Mouse (Mus musculus) MEL (cell line): ENCODE measurements around the gene H2-K1. TPM values are rescaled to one million over a fixed set of nuclear protein-coding genes. Genes with fewer than 3 reads are reported as not detected.

Source experiments
- DNase-seq: peaks from one replicate; pipeline ENCODE4 v3.0.0; 2011; ENCODE audit warnings: low read depth, low spot score
- H3K27ac ChIP-seq: 2 replicates; pipeline ENCODE4 v1.5.1; 2012; ENCODE audit warnings: low read depth, mild to moderate bottlenecking, control low read depth, low read length, moderate library complexity; ENCODE audit not compliant: control insufficient read depth
- H3K27me3 ChIP-seq, 2 experiments: fragments of 150-350 bp in 1 of 2; sonication (generic) in 1 of 2; 2 replicates each; pipeline ENCODE4 v1.6.1; 2012; ENCODE audit warnings: low read length in 2 of 2, mild to moderate bottlenecking in 2 of 2, improper control_type of control experiment in 1 of 2, moderate library complexity in 1 of 2; ENCODE audit not compliant: insufficient read depth in 2 of 2, control insufficient read depth in 1 of 2
- H3K36me3 ChIP-seq, 2 experiments: 2 replicates each; pipeline ENCODE4 v1.6.1; 2012 to 2014; ENCODE audit warnings: low read length in 2 of 2, improper control_type of control experiment in 1 of 2, inconsistent platforms in 1 of 2, mild to moderate bottlenecking in 1 of 2; ENCODE audit not compliant: insufficient read depth in 2 of 2, control insufficient read depth in 1 of 2
- H3K4me1 ChIP-seq, 2 experiments: fragments of 150-350 bp in 1 of 2; sonication (generic) in 1 of 2; 2 replicates each; pipeline ENCODE4 v1.6.1; 2012; ENCODE audit warnings: low read length in 2 of 2, improper control_type of control experiment in 1 of 2, mild to moderate bottlenecking in 1 of 2; ENCODE audit not compliant: insufficient read depth in 2 of 2, control insufficient read depth in 1 of 2
- H3K4me3 ChIP-seq, 2 experiments: fragments of 150-350 bp in 1 of 2; sonication (generic) in 1 of 2; 2 replicates each; pipeline ENCODE4 v1.5.1; 2012; ENCODE audit warnings: low read depth in 2 of 2, low read length in 2 of 2, mild to moderate bottlenecking in 2 of 2, moderate library complexity in 2 of 2, control low read depth in 1 of 2, improper control_type of control experiment in 1 of 2; ENCODE audit not compliant: control insufficient read depth in 1 of 2, insufficient read depth in 1 of 2
- H3K79me2 ChIP-seq: 2 replicates; pipeline ENCODE4 v1.6.1; 2012; ENCODE audit warnings: mild to moderate bottlenecking, low read length, moderate library complexity; ENCODE audit not compliant: control insufficient read depth, poor library complexity, insufficient read depth
- H3K9ac ChIP-seq: 2 replicates; pipeline ENCODE4 v1.6.1; 2012; ENCODE audit warnings: low read depth, mild to moderate bottlenecking, control low read depth, low read length, moderate library complexity; ENCODE audit not compliant: control insufficient read depth, poor library complexity, severe bottlenecking
- H3K9me3 ChIP-seq: fragments of 150-350 bp; sonication (generic); replicated peaks from 2 replicates; pipeline ENCODE4 v1.6.1; 2012; ENCODE audit warnings: mild to moderate bottlenecking, low read length, improper control_type of control experiment, moderate library complexity; ENCODE audit not compliant: insufficient read depth
- BHLHE40 ChIP-seq: IDR thresholded peaks from 2 replicates; pipeline ENCODE4 v1.6.1; 2012; ENCODE audit warnings: low read depth, mild to moderate bottlenecking, inconsistent platforms, low read length, improper control_type of control experiment, borderline replicate concordance
- CHD1 ChIP-seq: IDR thresholded peaks from 2 replicates; pipeline ENCODE4 v1.6.1; 2012; ENCODE audit warnings: low read depth, mild to moderate bottlenecking, inconsistent platforms, low read length, improper control_type of control experiment
- CHD2 ChIP-seq: IDR thresholded peaks from 2 replicates; pipeline ENCODE4 v1.6.1; 2011; ENCODE audit warnings: low read length, improper control_type of control experiment
- CTCF ChIP-seq, 3 experiments: IDR thresholded peaks in 2 of 3; conservative IDR thresholded peaks in 1 of 3; 2 replicates each; pipeline ENCODE4 v1.5.1; 2011 to 2012; ENCODE audit warnings: low read length in 3 of 3, low read depth in 2 of 3, mild to moderate bottlenecking in 2 of 3, improper control_type of control experiment in 1 of 3, inconsistent platforms in 1 of 3, mixed read lengths in 1 of 3, moderate library complexity in 1 of 3; ENCODE audit not compliant: control insufficient read depth in 1 of 3, insufficient read depth in 1 of 3, poor library complexity in 1 of 3, severe bottlenecking in 1 of 3
- E2F4 ChIP-seq: IDR thresholded peaks from 2 replicates; pipeline ENCODE4 v1.6.1; 2011; ENCODE audit warnings: low read depth, low read length, improper control_type of control experiment, borderline replicate concordance
- ELF1 ChIP-seq: IDR thresholded peaks from 2 replicates; pipeline ENCODE4 v1.6.1; 2014; ENCODE audit warnings: low read depth, mild to moderate bottlenecking, inconsistent platforms, low read length, improper control_type of control experiment, moderate library complexity
- EP300 ChIP-seq, 2 experiments: IDR thresholded peaks; 2 replicates each; pipeline ENCODE4 v1.6.1; 2011; ENCODE audit warnings: improper control_type of control experiment in 2 of 2, low read length in 2 of 2, low read depth in 1 of 2, mild to moderate bottlenecking in 1 of 2
- HCFC1 ChIP-seq: IDR thresholded peaks from 2 replicates; pipeline ENCODE4 v1.6.1; 2012; ENCODE audit warnings: low read depth, mild to moderate bottlenecking, inconsistent platforms, low read length, improper control_type of control experiment, moderate library complexity
- JUND ChIP-seq: IDR thresholded peaks from 2 replicates; pipeline ENCODE4 v1.6.1; 2011; ENCODE audit warnings: low read depth, mild to moderate bottlenecking, improper control_type of control experiment, low read length
- MAX ChIP-seq: IDR thresholded peaks from 2 replicates; pipeline ENCODE4 v1.6.1; 2011; ENCODE audit warnings: low read length, improper control_type of control experiment
- MAZ ChIP-seq: IDR thresholded peaks from 2 replicates; pipeline ENCODE4 v1.6.1; 2012; ENCODE audit warnings: low read depth, mild to moderate bottlenecking, inconsistent platforms, low read length, improper control_type of control experiment
- MXI1 ChIP-seq: IDR thresholded peaks from 2 replicates; pipeline ENCODE4 v1.6.1; 2011; ENCODE audit warnings: mild to moderate bottlenecking, low read depth, low read length, improper control_type of control experiment
- MYB ChIP-seq: IDR thresholded peaks from 2 replicates; pipeline ENCODE4 v1.6.1; 2011; ENCODE audit warnings: mild to moderate bottlenecking, low read depth, low read length, improper control_type of control experiment
- MYC ChIP-seq: IDR thresholded peaks from 2 replicates; pipeline ENCODE4 v1.6.1; 2011; ENCODE audit warnings: low read depth, mild to moderate bottlenecking, low read length, improper control_type of control experiment, moderate library complexity
- NELFE ChIP-seq: IDR thresholded peaks from 2 replicates; pipeline ENCODE4 v1.6.1; 2011; ENCODE audit warnings: low read depth, low read length, improper control_type of control experiment
- NRF1 ChIP-seq: IDR thresholded peaks from 2 replicates; pipeline ENCODE4 v1.6.1; 2014; ENCODE audit warnings: low read depth, mild to moderate bottlenecking, inconsistent platforms, low read length, improper control_type of control experiment, moderate library complexity; ENCODE audit not compliant: poor library complexity, insufficient read depth, severe bottlenecking
- POLR2AphosphoS2 ChIP-seq: IDR thresholded peaks from 2 replicates; pipeline ENCODE4 v1.6.1; 2011; ENCODE audit warnings: low read length, improper control_type of control experiment
- POLR2AphosphoS5 ChIP-seq: IDR thresholded peaks from 2 replicates; pipeline ENCODE4 v1.6.1; 2012; ENCODE audit warnings: low read depth, borderline replicate concordance, mild to moderate bottlenecking, inconsistent platforms, low read length, moderate library complexity, mixed read lengths
- SIN3A ChIP-seq: IDR thresholded peaks from 2 replicates; pipeline ENCODE4 v1.6.1; 2012; ENCODE audit warnings: low read length, improper control_type of control experiment, inconsistent platforms
- TAL1 ChIP-seq: IDR thresholded peaks from 2 replicates; pipeline ENCODE4 v1.6.1; 2012; ENCODE audit warnings: mild to moderate bottlenecking, inconsistent platforms, low read length, moderate library complexity, mixed read lengths
- TBP ChIP-seq: IDR thresholded peaks from 2 replicates; pipeline ENCODE4 v1.8.0; 2011; ENCODE audit warnings: low read depth, low read length, improper control_type of control experiment
- TCF12 ChIP-seq: IDR thresholded peaks from 2 replicates; pipeline ENCODE4 v1.6.1; 2014; ENCODE audit warnings: low read depth, mild to moderate bottlenecking, inconsistent platforms, low read length, improper control_type of control experiment, moderate library complexity
- UBTF ChIP-seq: IDR thresholded peaks from 2 replicates; pipeline ENCODE4 v1.6.1; 2012; ENCODE audit warnings: low read depth, mild to moderate bottlenecking, inconsistent platforms, low read length, improper control_type of control experiment, moderate library complexity, borderline replicate concordance; ENCODE audit not compliant: insufficient read depth
- USF1 ChIP-seq: IDR thresholded peaks from 2 replicates; pipeline ENCODE4 v1.6.1; 2014; ENCODE audit warnings: low read depth, mild to moderate bottlenecking, inconsistent platforms, low read length, improper control_type of control experiment, moderate library complexity
- USF2 ChIP-seq, 2 experiments: IDR thresholded peaks; 2 replicates each; pipeline ENCODE4 v1.6.1; 2011 to 2012; ENCODE audit warnings: improper control_type of control experiment in 2 of 2, low read length in 2 of 2, borderline replicate concordance in 1 of 2, inconsistent platforms in 1 of 2, low read depth in 1 of 2, mild to moderate bottlenecking in 1 of 2; ENCODE audit not compliant: insufficient read depth in 1 of 2
- ZMIZ1 ChIP-seq: IDR thresholded peaks from 2 replicates; pipeline ENCODE4 v1.6.1; 2012; ENCODE audit warnings: low read depth, mild to moderate bottlenecking, inconsistent platforms, low read length, improper control_type of control experiment, moderate library complexity
- ZNF384 ChIP-seq: IDR thresholded peaks from 2 replicates; pipeline ENCODE4 v1.6.1; 2012; ENCODE audit warnings: low read depth, mild to moderate bottlenecking, inconsistent platforms, low read length, improper control_type of control experiment
- polyA plus RNA-seq, 2 experiments: library from polyadenylated mRNA; stranded (reverse) in 1 of 2; unstranded in 1 of 2; fragments of >175 nt in 1 of 2; fragments of >200 nt in 1 of 2; gene quantifications; 2 replicates each; pipeline versions ENCODE4 v1.2.1 to v1.2.4; 2012; ENCODE audit warnings: low replicate concordance in 2 of 2, low read depth in 1 of 2; ENCODE audit not compliant: insufficient read length in 2 of 2, insufficient read depth in 1 of 2, missing spikeins in 1 of 2
- total RNA-seq: library from RNA; depleted of rRNA; stranded (reverse); fragments of 300-350 nt; gene quantifications from 2 replicates; pipeline ENCODE4 v1.2.3, GENCODE M21; 2012

Gene H2-K1
- total and polyA plus RNA-seq, 3 experiments: 81.1 to 113 TPM; not detected in 1

GRCm38 (mm10) chr17:34032174-34032632, 32.1 kb upstream of the H2-K1 start:
- DNase-seq: peak; percentile 83
- Histone ChIP-seq H3K9me3 (no peaks in the 10 kb centered on the region), H3K36me3 (peaks cover 4 to 14% of the 10 kb centered on the region in 2 experiments; a peak in 3 of 4 replicates), H3K27me3 (no peaks in the 10 kb centered on the region), H3K79me2 (peaks cover 43% of the 10 kb centered on the region), H3K4me1 (peaks cover 2 to 26% of the 10 kb centered on the region in 2 experiments; a peak in 3 of 4 replicates), H3K27ac (peak overlapping the region; percentile 75), H3K4me3 (peak overlapping the region; percentile 90 to 100), H3K9ac (peak overlapping the region; percentile 99)
- TF ChIP-seq E2F4 (0 out of 2 replicates have a peak, but pooled peaks have one; percentile 14), MXI1 (peak; percentile 88), HCFC1 (no peak), EP300 (IDR thresholded peaks at IDR 0.05; ENCODE audit: low read depth in 1 of 2, low read length in 2 of 2) (0 out of 4 replicates have a peak, but pooled peaks of 1 of the 2 experiments have one; percentile 4), TCF12 (peak; percentile 46; the same call in 1 of the 2 replicates), CHD1 (0 out of 2 replicates have a peak, but pooled peaks have one; percentile 51), CTCF (IDR thresholded peaks at IDR 0.05 in 2 of 3, conservative IDR thresholded peaks at IDR 0.05 in 1 of 3; ENCODE audit: control insufficient read depth in 1 of 3, insufficient read depth in 1 of 3, low read depth in 2 of 3, low read length in 3 of 3, poor library complexity in 1 of 3, severe bottlenecking in 1 of 3) (no peak), MAX (peak; percentile 88), ELF1 (peak; percentile 51; the same call in 1 of the 2 replicates), SIN3A (peak; percentile 66), CHD2 (no peak), POLR2AphosphoS2 (no peak; the same call in 1 of the 2 replicates), TBP (peak; percentile 61), ZNF384 (no peak), MAZ (0 out of 2 replicates have a peak, but pooled peaks have one; percentile 25), NRF1 (0 out of 2 replicates have a peak, but pooled peaks have one; percentile 25), NELFE (peak; percentile 74), MYC (peak; percentile 96)

GRCm38 (mm10) chr17:34031465-34032173, 31.5 kb upstream of the H2-K1 start, which contains the start of the genes Slc39a7 and Rxrb:
Gene Slc39a7, minus strand, starts transcription at chr17:34031682.
Gene Rxrb, plus strand, starts transcription at chr17:34031812.
- Histone ChIP-seq H3K36me3 (peaks cover 4 to 14% of the 10 kb centered on the region in 2 experiments; a peak in 3 of 4 replicates), H3K27ac (peak within 1 kb of the TSS; percentile 83), H3K9ac (peak within 1 kb of the TSS; percentile 99), H3K4me3 (peak within 1 kb of the TSS; percentile 90 to 100), H3K9me3 (no peaks in the 10 kb centered on the region), H3K4me1 (peaks cover 2 to 31% of the 10 kb centered on the region in 2 experiments; a peak in 3 of 4 replicates), H3K27me3 (no peaks in the 10 kb centered on the region), H3K79me2 (peaks cover 43% of the 10 kb centered on the region)
- DNase-seq: peak; percentile 98
- TF ChIP-seq MAZ (peak; percentile 83; the same call in 1 of the 2 replicates), EP300 (IDR thresholded peaks at IDR 0.05; ENCODE audit: low read depth in 1 of 2, low read length in 2 of 2) (peak in 1 of 2 experiments; percentile 18; a peak in 2 of 4 replicates), BHLHE40 (no peak), CHD2 (peak; percentile 97), JUND (no peak), CHD1 (no peak; the same call in 1 of the 2 replicates), TBP (peak; percentile 59; the same call in 1 of the 2 replicates), MYB (no peak), TAL1 (no peak), SIN3A (peak; percentile 94), NELFE (peak; percentile 76), POLR2AphosphoS5 (peak; percentile 59; the same call in 1 of the 2 replicates), ZMIZ1 (no peak; the same call in none of the 2 replicates), USF1 (no peak), UBTF (no peak), USF2 (IDR thresholded peaks at IDR 0.05; ENCODE audit: borderline replicate concordance in 1 of 2, insufficient read depth in 1 of 2, low read depth in 1 of 2, low read length in 2 of 2) (no peak), CTCF (IDR thresholded peaks at IDR 0.05 in 2 of 3, conservative IDR thresholded peaks at IDR 0.05 in 1 of 3; ENCODE audit: control insufficient read depth in 1 of 3, insufficient read depth in 1 of 3, low read depth in 2 of 3, low read length in 3 of 3, poor library complexity in 1 of 3, severe bottlenecking in 1 of 3) (no peak)
